Mouse (Mus musculus) spleen, adult 2 months (tissue): ENCODE measurements around the gene Gm6904.

ENCODE experiments used
- CTCF ChIP-seq: fragments of 200-500 bp; IDR thresholded peaks from 2 replicates; pipeline ENCODE4 v1.5.1; 2011; ENCODE audit warnings: mild to moderate bottlenecking, inconsistent platforms; ENCODE audit not compliant: insufficient read depth, insufficient read length, insufficient replicate concordance; ENCODE audit errors: extremely low read depth
- POLR2A ChIP-seq: fragments of 200-500 bp; IDR thresholded peaks from 2 replicates; pipeline ENCODE4 v1.6.1; 2011; ENCODE audit warnings: low read depth, low read length, inconsistent platforms

DNA sequence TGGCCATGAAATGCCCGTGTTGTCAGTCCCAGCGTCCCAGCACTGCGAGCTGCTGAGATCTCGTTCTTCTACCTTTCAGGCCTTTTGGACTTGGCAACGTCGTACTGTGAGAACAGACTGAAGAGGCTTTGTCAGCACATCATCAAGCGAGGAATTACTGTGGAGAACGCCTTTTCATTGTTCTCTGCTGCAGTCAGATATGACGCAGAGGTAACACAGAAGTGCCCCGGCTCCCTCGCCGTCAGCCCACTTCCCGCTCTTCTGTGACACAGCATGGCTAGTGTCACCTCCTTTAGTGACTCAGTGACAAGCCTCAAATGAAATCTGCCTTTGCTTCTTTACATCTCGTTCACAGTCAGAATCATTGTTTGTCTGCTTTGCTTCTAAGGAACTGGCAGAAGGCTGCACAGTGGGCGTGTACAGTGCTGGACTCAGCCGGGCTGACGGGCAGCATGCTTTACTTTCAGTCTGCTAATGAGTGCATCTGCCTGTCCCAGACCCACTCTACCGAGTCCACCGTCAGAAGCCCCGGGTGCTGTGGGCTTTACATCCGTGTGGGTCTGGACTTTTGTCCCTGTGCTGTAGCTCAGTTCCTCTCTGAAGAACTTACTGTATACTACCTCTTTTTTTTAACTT, 29.6 kb downstream of the Gm6904 start:
- TF ChIP-seq CTCF, result no peak
- TF ChIP-seq POLR2A, result no peak
